Mouse (Mus musculus) hindbrain, embryonic 12.5 days (tissue): ENCODE results near the gene Gm28729. TPM values are rescaled to one million over a fixed set of nuclear protein-coding genes. Genes with fewer than 3 reads are reported as not detected.
A peak's percentile ranks its signal among the peaks of the same experiment; 100 is the strongest.
"Not testable (repeated sequence)": the region's sequence is repeated elsewhere in the genome, so short reads cannot be mapped to it uniquely, and the experiment has no call there.

ENCODE experiments used
- ATAC-seq: fragments of 200-750 bp; cut with Nextera tagmentation; 2 replicates; pipeline ENCODE4 v1.8.0; 2017; ENCODE audit warnings: moderate TSS enrichment; ENCODE audit not compliant: low FRiP score
- H3K27ac ChIP-seq: fragments of 300-500 bp; sonication (generic); 2 replicates; pipeline ENCODE4 v1.5.1; 2016; ENCODE audit warnings: mild to moderate bottlenecking
- H3K27me3 ChIP-seq: fragments of 300-500 bp; sonication (generic); 2 replicates; pipeline ENCODE4 v1.6.1; 2016; ENCODE audit warnings: mild to moderate bottlenecking
- H3K36me3 ChIP-seq: fragments of 300-500 bp; sonication (generic); 2 replicates; pipeline ENCODE4 v1.6.1; 2016; ENCODE audit warnings: mild to moderate bottlenecking
- H3K4me1 ChIP-seq: fragments of 300-500 bp; sonication (generic); 2 replicates; pipeline ENCODE4 v1.6.1; 2016
- H3K4me2 ChIP-seq: fragments of 300-500 bp; sonication (generic); replicated peaks from 2 replicates; pipeline ENCODE4 v1.6.1; 2016; ENCODE audit warnings: mild to moderate bottlenecking
- H3K4me3 ChIP-seq: fragments of 300-500 bp; sonication (generic); 2 replicates; pipeline ENCODE4 v1.5.1; 2016; ENCODE audit warnings: mild to moderate bottlenecking
- H3K9ac ChIP-seq: fragments of 300-500 bp; sonication (generic); 2 replicates; pipeline ENCODE4 v1.6.1; 2016; ENCODE audit warnings: mild to moderate bottlenecking, moderate library complexity
- H3K9me3 ChIP-seq: fragments of 300-500 bp; sonication (generic); replicated peaks from 2 replicates; pipeline ENCODE4 v1.6.1; 2016; ENCODE audit warnings: mild to moderate bottlenecking
- WGBS: fragments of 180-500 bp; shearing (Covaris S2); methylation state at CpG from one replicate; pipeline ENCODE4 v1.1.7; 2016; 5-methylcytosine and 5-hydroxymethylcytosine counted together
- polyA plus RNA-seq: library from polyadenylated mRNA; unstranded; fragments of >200 nt; fragmentation: Nextera tagmentation; extraction: Ambion mirVana; gene quantifications from 2 replicates; pipeline ENCODE4 v1.2.1, GENCODE M21; 2016

Gm28729 gene
- polyA plus RNA-seq, 1 experiment from 2014 or later = 0.52 TPM

- Histone ChIP-seq H3K9me3 (no peaks in the 10 kb centered on the region), H3K27me3 (no peaks in the 10 kb centered on the region), H3K4me2 (no peak overlapping the region), H3K36me3 (no peaks in the 10 kb centered on the region), H3K4me1 (no peaks in the 10 kb centered on the region), H3K27ac (no peak overlapping the region), H3K9ac (no peak overlapping the region), H3K4me3 (no peak overlapping the region)
- 78% methylated on average over 3 of the region's 3 CpGs for WGBS
- no peak for ATAC-seq
Measured at GRCm38 (mm10) chr9:96483028-96483427, 42.0 kb downstream of the Gm28729 start.

GRCm38 (mm10) chr9:96478071-96478888 lies 46.8 kb downstream of the Gm28729 start, which contains the start of gene Rnf7:
Rnf7 (minus strand) TSS chr9:96478675.
- Histone ChIP-seq H3K4me1 (peaks cover 16% of the 10 kb centered on the region), H3K9me3 (no peaks in the 10 kb centered on the region), H3K4me3 (peak within 1 kb of the TSS; percentile 71), H3K27ac (peak within 1 kb of the TSS; percentile 88), H3K27me3 (no peaks in the 10 kb centered on the region), H3K36me3 (peaks cover 13% of the 10 kb centered on the region), H3K9ac (peak within 1 kb of the TSS; percentile 79), H3K4me2 (peak within 1 kb of the TSS; percentile 78)
- under 1% methylated on average over 74 of the region's 74 CpGs for WGBS
- ATAC-seq = peak; percentile 99

DNA sequence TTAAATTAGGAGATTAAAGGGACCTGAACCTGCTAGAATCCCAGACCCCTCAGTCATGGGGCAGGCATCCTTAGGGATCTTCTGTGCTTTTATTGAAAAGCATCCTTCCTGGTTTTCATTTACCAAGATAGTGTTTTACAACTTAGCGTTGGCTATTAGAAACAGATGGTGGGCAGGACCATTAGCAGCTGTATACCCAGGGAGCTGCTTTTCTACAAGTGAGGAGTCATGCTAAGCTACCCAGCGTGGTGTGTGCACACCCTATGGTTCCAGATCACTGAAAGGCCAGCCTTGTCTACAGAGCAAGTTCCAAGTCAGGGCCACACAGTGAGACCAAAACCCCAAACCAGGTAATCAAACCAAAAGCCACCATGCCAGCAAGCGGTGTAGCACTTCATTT lies 52.7 kb downstream of the Gm28729 start:
- Histone ChIP-seq H3K36me3 (peaks cover 34% of the 10 kb centered on the region), H3K4me3 (no peak overlapping the region), H3K4me1 (peaks cover 14% of the 10 kb centered on the region), H3K27me3 (no peaks in the 10 kb centered on the region), H3K27ac (no peak overlapping the region), H3K9ac (no peak overlapping the region), H3K9me3 (no peaks in the 10 kb centered on the region), H3K4me2 (no peak overlapping the region)
- 73% methylated on average over 3 of the region's 3 CpGs for WGBS
- ATAC-seq = no peak

- H3K4me2 ChIP-seq, H3K27me3 ChIP-seq, H3K4me3 ChIP-seq, H3K27ac ChIP-seq, H3K4me1 ChIP-seq, ATAC-seq, H3K9me3 ChIP-seq, H3K9ac ChIP-seq: not testable (repeated sequence)
- WGBS = 67% methylated on average over 4 of the region's 4 CpGs
- H3K36me3 ChIP-seq = peaks cover 35% of the 10 kb centered on the region
Measured at GRCm38 (mm10) chr9:96471681-96472080, 53.4 kb downstream of the Gm28729 start.

GRCm38 (mm10) chr9:96470266-96470974 lies 54.6 kb downstream of the Gm28729 start:
- 93% methylated on average over 8 of the region's 8 CpGs for WGBS
- Histone ChIP-seq H3K4me1 (0 out of 2 replicates have a peak, but pooled peaks cover 3% of the 10 kb centered on the region), H3K36me3 (peaks cover 35% of the 10 kb centered on the region), H3K9ac (no peak overlapping the region), H3K4me2 (no peak overlapping the region), H3K4me3 (no peak overlapping the region), H3K27ac (no peak overlapping the region), H3K9me3 (no peaks in the 10 kb centered on the region), H3K27me3 (no peaks in the 10 kb centered on the region)
- ATAC-seq = no peak

DNA sequence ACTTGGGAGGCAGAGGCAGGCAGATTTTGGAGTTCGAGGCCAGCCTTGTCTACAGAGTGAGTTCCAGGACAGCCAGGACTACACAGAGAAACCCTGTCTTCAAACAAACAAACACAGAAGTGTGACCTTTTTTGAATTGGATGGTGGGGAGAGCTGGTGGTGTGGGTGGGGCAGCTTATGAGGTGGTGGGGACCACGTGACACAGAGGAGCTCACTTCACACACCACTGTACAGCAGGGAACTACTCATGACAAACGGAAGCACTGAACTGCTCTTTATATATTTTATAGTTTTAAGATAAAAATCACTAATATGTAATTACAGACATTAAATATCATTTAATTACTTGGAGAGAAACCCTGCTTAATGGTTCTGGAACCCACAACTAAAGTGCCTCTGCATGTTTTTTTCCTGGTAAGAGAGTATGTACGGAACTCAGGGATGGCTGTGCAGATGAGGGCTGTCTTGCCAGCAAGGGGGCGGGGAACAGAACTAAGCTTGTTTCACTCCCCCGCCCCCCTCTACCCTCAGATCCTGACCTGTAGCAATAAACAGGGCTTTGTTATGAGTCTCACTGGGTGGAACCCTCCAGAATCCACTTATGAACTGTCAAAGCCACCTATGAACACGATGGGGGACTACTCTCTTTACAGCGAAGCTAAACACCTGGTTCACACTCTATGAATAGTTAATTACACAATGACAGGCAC lies 55.4 kb downstream of the Gm28729 start:
- Histone ChIP-seq H3K27ac (no peak overlapping the region), H3K36me3 (peaks cover 32% of the 10 kb centered on the region), H3K4me3 (no peak overlapping the region), H3K4me2 (no peak overlapping the region), H3K27me3 (no peaks in the 10 kb centered on the region), H3K9ac (no peak overlapping the region), H3K4me1 (0 out of 2 replicates have a peak, but pooled peaks cover 3% of the 10 kb centered on the region), H3K9me3 (no peaks in the 10 kb centered on the region)
- ATAC-seq = no peak
- WGBS = 78% methylated on average over 8 of the region's 8 CpGs

DNA sequence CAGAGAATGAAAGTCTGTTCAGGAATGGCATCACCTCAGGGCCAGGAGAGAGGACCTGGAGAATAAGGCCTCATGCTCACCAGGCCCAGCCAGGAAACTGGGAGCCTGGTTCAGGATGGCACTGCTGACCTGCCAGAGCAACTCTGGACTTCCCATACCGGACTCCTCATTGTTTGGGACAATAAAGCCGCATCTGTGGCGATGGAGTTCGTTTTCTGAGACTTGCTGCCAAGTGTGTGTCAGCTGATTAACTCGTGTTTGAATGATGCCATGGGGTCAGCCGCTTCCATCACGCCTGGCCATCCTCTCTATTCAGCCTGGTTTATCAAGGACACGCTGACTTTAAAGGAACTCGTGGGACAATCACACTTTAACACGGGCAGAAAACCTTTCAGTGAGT lies 61.4 kb downstream of the Gm28729 start:
- H3K27me3 ChIP-seq = no peaks in the 10 kb centered on the region
- H3K4me3 ChIP-seq = no peak overlapping the region
- H3K4me1 ChIP-seq = no peaks in the 10 kb centered on the region
- no peak overlapping the region for H3K9ac ChIP-seq
- WGBS = 71% methylated on average over 10 of the region's 10 CpGs
- no peak for ATAC-seq
- H3K27ac ChIP-seq = no peak overlapping the region
- no peak overlapping the region for H3K4me2 ChIP-seq
- peaks cover 16% of the 10 kb centered on the region for H3K9me3 ChIP-seq
- H3K36me3 ChIP-seq = peaks cover 24% of the 10 kb centered on the region

DNA sequence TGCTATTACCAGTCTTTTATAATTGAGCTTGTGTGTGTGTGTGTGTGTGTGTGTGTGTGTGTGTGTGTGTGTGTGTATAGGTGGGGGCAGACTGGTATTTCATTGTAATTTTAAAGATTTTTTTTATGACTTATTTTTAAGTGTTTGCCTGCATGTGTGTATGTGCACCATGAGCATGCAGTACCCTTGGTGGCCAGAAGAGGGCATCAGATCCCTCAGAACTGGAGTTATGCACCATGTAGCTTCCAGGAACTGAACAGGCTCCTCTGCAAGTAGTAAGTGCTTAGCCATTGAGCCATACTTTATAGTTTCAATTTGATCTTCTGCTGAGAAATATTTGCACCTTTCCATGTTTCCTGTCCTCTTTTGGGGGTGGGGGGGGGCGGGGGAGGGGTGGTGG lies 63.5 kb downstream of the Gm28729 start:
- Histone ChIP-seq H3K4me1 (no peaks in the 10 kb centered on the region), H3K27ac (no peak overlapping the region), H3K9ac (no peak overlapping the region), H3K4me2 (no peak overlapping the region), H3K27me3 (no peaks in the 10 kb centered on the region), H3K36me3 (peaks cover 13% of the 10 kb centered on the region; the same call in 1 of the 2 replicates), H3K4me3 (no peak overlapping the region), H3K9me3 (peaks cover 16% of the 10 kb centered on the region)
- 64% methylated on average over 1 of the region's 1 CpGs for WGBS
- ATAC-seq = no peak

DNA sequence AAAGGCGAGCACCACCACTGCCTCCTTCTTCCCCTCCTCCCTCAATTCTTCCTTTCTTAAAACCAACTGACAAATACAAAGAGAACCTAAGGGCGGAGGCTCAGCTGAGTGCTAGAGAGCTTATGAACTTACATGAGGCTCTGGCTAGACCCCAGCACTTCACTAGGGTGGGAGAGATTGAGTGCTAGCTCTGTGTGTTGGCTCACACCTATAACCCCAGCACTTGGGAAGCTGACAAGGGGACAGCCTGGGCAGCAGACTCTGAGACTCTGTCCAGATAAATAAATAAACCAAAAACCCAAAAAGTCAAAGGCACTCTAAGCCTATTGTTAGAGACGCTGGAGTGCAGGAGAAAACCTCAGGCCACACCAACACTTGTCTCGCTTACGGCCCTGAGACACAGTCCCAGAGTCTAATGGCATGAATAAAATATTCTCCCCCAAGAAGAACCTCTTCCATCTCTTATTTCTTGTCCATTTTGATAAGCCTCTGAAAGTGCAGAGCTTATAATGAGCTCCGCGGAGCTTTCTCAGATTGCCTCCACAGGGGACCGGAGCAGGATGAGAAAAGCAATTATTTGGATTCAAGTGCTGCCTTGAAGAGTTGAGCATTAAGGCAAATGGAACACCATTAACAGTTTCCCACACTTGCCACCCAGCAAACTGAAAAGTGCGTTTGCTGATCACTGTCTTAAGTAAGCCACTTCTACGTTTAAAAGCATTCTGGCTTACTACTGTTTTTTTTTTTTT lies 64.8 kb downstream of the Gm28729 start:
- Histone ChIP-seq H3K27me3 (no peaks in the 10 kb centered on the region), H3K9me3 (peaks cover 16% of the 10 kb centered on the region), H3K4me3 (no peak overlapping the region), H3K36me3 (peaks cover 13% of the 10 kb centered on the region; the same call in 1 of the 2 replicates), H3K9ac (no peak overlapping the region), H3K27ac (peak overlapping the region; percentile 23; the same call in 1 of the 2 replicates), H3K4me1 (0 out of 2 replicates have a peak, but pooled peaks cover 3% of the 10 kb centered on the region), H3K4me2 (no peak overlapping the region)
- WGBS = 75% methylated on average over 10 of the region's 10 CpGs
- ATAC-seq = no peak

GRCm38 (mm10) chr9:96455618-96456017 lies 69.4 kb downstream of the Gm28729 start:
- Histone ChIP-seq H3K27me3 (no peaks in the 10 kb centered on the region), H3K27ac (peak overlapping the region; percentile 66), H3K4me2 (no peak overlapping the region), H3K4me1 (peaks cover 3% of the 10 kb centered on the region; the same call in 1 of the 2 replicates), H3K36me3 (no peaks in the 10 kb centered on the region), H3K4me3 (no peak overlapping the region), H3K9me3 (no peaks in the 10 kb centered on the region), H3K9ac (no peak overlapping the region)
- WGBS = 53% methylated on average over 8 of the region's 8 CpGs
- peak; percentile 81 for ATAC-seq

DNA sequence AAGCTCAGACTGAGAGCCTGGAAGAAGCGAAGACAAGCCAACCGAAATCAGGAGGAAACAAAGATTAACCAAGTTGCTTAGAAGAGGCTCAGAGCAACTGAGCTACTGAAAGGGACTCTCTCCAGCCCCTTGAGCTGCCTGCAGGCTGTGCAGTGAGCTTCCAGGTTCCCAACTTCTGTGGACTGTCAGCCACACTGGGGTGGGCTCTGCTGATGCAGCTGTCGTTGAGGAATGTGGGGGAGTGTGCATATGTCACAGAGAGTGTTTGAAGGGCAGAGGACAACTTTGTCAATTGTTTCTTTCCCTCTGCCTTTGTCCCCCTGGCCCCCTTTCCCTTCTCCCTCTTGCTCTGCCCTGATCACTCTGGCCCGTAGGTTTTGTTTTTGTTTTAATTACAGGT lies 72.1 kb downstream of the Gm28729 start:
- H3K36me3 ChIP-seq = no peaks in the 10 kb centered on the region
- 67% methylated on average over 4 of the region's 4 CpGs for WGBS
- H3K9me3 ChIP-seq = no peaks in the 10 kb centered on the region
- peaks cover 3% of the 10 kb centered on the region; the same call in 1 of the 2 replicates for H3K4me1 ChIP-seq
- H3K27ac ChIP-seq = no peak overlapping the region
- no peak overlapping the region for H3K9ac ChIP-seq
- no peak overlapping the region for H3K4me2 ChIP-seq
- H3K4me3 ChIP-seq = no peak overlapping the region
- no peak for ATAC-seq
- H3K27me3 ChIP-seq = no peaks in the 10 kb centered on the region
